Mouse (Mus musculus): ENCODE results near the gene Unc45a.

Gene Unc45a

GRCm38 (mm10) chr7:80340793-80341192 lies at the start of gene Unc45a:
Gene Unc45a (minus strand): TSS chr7:80341005.
- DNase-seq: peak; percentile 77 to 80

- peak; percentile 56 to 61 for DNase-seq
These were observed 47.1 kb upstream of the Unc45a start, which contains the start of gene Fes for GRCm38 (mm10) chr7:80387633-80388543. Gene Fes (minus strand): TSS chr7:80387946.

- peak in 1 of 2 experiments; percentile 39 for DNase-seq
These were observed 46.3 kb upstream of the Unc45a start for GRCm38 (mm10) chr7:80387033-80387632.

- peak; percentile 93 to 94 for DNase-seq
These were observed 45.6 kb upstream of the Unc45a start for GRCm38 (mm10) chr7:80386235-80386930.

- DNase-seq: no peak
These were observed 42.1 kb upstream of the Unc45a start for GRCm38 (mm10) chr7:80382919-80383318.

- DNase-seq: peak; percentile 59 to 67
These were observed 38.7 kb upstream of the Unc45a start for GRCm38 (mm10) chr7:80379531-80379930.

GRCm38 (mm10) chr7:80377471-80377870 lies 36.7 kb upstream of the Unc45a start:
- DNase-seq: peak; percentile 84 to 86

GRCm38 (mm10) chr7:80376192-80376591 lies 35.4 kb upstream of the Unc45a start:
- no peak for DNase-seq

GRCm38 (mm10) chr7:80375376-80376039 lies 34.7 kb upstream of the Unc45a start:
- DNase-seq: peak in 1 of 2 experiments; percentile 12

GRCm38 (mm10) chr7:80374733-80375132 lies 33.9 kb upstream of the Unc45a start:
- DNase-seq: no peak

GRCm38 (mm10) chr7:80374280-80374679 lies 33.5 kb upstream of the Unc45a start:
- DNase-seq: no peak

- peak; percentile 48 to 49 for DNase-seq
These were observed 33.0 kb upstream of the Unc45a start for GRCm38 (mm10) chr7:80373850-80374249.

GRCm38 (mm10) chr7:80373352-80373751 lies 32.5 kb upstream of the Unc45a start:
- DNase-seq: no peak

- DNase-seq: no peak
These were observed 31.9 kb upstream of the Unc45a start for GRCm38 (mm10) chr7:80372667-80373066.

- DNase-seq: no peak
These were observed 31.4 kb upstream of the Unc45a start for GRCm38 (mm10) chr7:80372166-80372565.

- DNase-seq: peak; percentile 85 to 87
These were observed 30.4 kb upstream of the Unc45a start, which contains the start of gene Man2a2 for GRCm38 (mm10) chr7:80371041-80371751. Gene Man2a2 (minus strand): TSS chr7:80371375.

- DNase-seq: peak; percentile 84 to 85
These were observed 29.8 kb upstream of the Unc45a start for GRCm38 (mm10) chr7:80370649-80371040.

- DNase-seq: no peak
These were observed 29.2 kb upstream of the Unc45a start for GRCm38 (mm10) chr7:80369967-80370431.

- peak in 1 of 2 experiments; percentile 46 for DNase-seq
These were observed 28.7 kb upstream of the Unc45a start for GRCm38 (mm10) chr7:80369461-80369860.

- DNase-seq: peak; percentile 37 to 47
These were observed 28.0 kb upstream of the Unc45a start for GRCm38 (mm10) chr7:80368635-80369421.

GRCm38 (mm10) chr7:80368009-80368408 lies 27.2 kb upstream of the Unc45a start:
- DNase-seq: no peak
